Mouse (Mus musculus): ENCODE measurements at regions not wholly inside any gene's neighbourhood (a gene's known extent, or its start where the extent isn't known, plus 50 kb on each side); places are given as distances from the start of the nearest gene placed in this dataset.

- DNase-seq, result no peak
Measured at GRCm38 (mm10) chr2:46678366-46678765, 1561.2 kb upstream of the Zeb2 start.

- no peak for DNase-seq
Measured at GRCm38 (mm10) chr2:46669517-46670291, 1552.5 kb upstream of the Zeb2 start.

GRCm38 (mm10) chr2:46666990-46667337 lies 1549.8 kb upstream of the Zeb2 start:
- DNase-seq, result no peak

- no peak for DNase-seq
Measured at GRCm38 (mm10) chr2:46666084-46666989, 1549.1 kb upstream of the Zeb2 start.

- no peak for DNase-seq
Measured at GRCm38 (mm10) chr2:46661876-46662275, 1544.7 kb upstream of the Zeb2 start.

- no peak for DNase-seq
Measured at GRCm38 (mm10) chr2:46660577-46660976, 1543.4 kb upstream of the Zeb2 start.

GRCm38 (mm10) chr2:46655289-46655688 lies 1538.1 kb upstream of the Zeb2 start:
- no peak for DNase-seq

GRCm38 (mm10) chr2:46652616-46653015 lies 1535.4 kb upstream of the Zeb2 start:
- DNase-seq, result no peak

- DNase-seq, result no peak
Measured at GRCm38 (mm10) chr2:46646366-46646765, 1529.2 kb upstream of the Zeb2 start.

GRCm38 (mm10) chr2:46609217-46609616 lies 1492.0 kb upstream of the Zeb2 start:
- no peak for DNase-seq

GRCm38 (mm10) chr2:46581773-46582172 lies 1464.6 kb upstream of the Zeb2 start:
- DNase-seq, result no peak

- no peak for DNase-seq
Measured at GRCm38 (mm10) chr2:46570416-46570815, 1453.2 kb upstream of the Zeb2 start.

- DNase-seq, result no peak
Measured at GRCm38 (mm10) chr2:46533395-46533794, 1416.2 kb upstream of the Zeb2 start.

GRCm38 (mm10) chr2:46530686-46531085 lies 1413.5 kb upstream of the Zeb2 start:
- no peak for DNase-seq

GRCm38 (mm10) chr2:46525223-46525622 lies 1408.0 kb upstream of the Zeb2 start:
- no peak for DNase-seq

- DNase-seq, result no peak
Measured at GRCm38 (mm10) chr2:46524625-46525024, 1407.4 kb upstream of the Zeb2 start.

- DNase-seq, result no peak
Measured at GRCm38 (mm10) chr2:46521147-46521965, 1404.2 kb upstream of the Zeb2 start.

GRCm38 (mm10) chr2:46512237-46513028 lies 1395.2 kb upstream of the Zeb2 start:
- DNase-seq, result no peak

- DNase-seq, result no peak
Measured at GRCm38 (mm10) chr2:46506951-46507350, 1389.8 kb upstream of the Zeb2 start.

- DNase-seq, result no peak
Measured at GRCm38 (mm10) chr2:46503074-46503473, 1385.9 kb upstream of the Zeb2 start.

GRCm38 (mm10) chr2:46492299-46492698 lies 1375.1 kb upstream of the Zeb2 start:
- no peak for DNase-seq

GRCm38 (mm10) chr2:46491081-46491480 lies 1373.9 kb upstream of the Zeb2 start:
- DNase-seq, result no peak

Measured in thymus, postnatal 14 days (tissue).